Mouse (Mus musculus) left cerebral cortex, adult 18-20 months (tissue): ENCODE results near the gene Btrc. TPM values are rescaled to one million over a fixed set of nuclear protein-coding genes. Genes with fewer than 3 reads are reported as not detected.

Experiments
- DNase-seq, 2 experiments: peaks; one replicate each; pipeline ENCODE4 v3.0.0; 2021 to 2022; ENCODE audit warnings: low spot score in 2 of 2, mixed read lengths in 1 of 2
- total RNA-seq, 2 experiments: library from RNA; stranded (reverse); gene quantifications; 2 replicates each; pipeline ENCODE4 v1.2.3; 2021

Btrc gene
- total RNA-seq, 2 experiments from 2014 or later: 108 to 117 TPM

- DNase-seq: no peak
These were observed 203.8 kb downstream of the Btrc start for GRCm38 (mm10) chr19:45567367-45567766.

GRCm38 (mm10) chr19:45573033-45573432 is 209.5 kb downstream of the Btrc start:
- no peak for DNase-seq

DNA sequence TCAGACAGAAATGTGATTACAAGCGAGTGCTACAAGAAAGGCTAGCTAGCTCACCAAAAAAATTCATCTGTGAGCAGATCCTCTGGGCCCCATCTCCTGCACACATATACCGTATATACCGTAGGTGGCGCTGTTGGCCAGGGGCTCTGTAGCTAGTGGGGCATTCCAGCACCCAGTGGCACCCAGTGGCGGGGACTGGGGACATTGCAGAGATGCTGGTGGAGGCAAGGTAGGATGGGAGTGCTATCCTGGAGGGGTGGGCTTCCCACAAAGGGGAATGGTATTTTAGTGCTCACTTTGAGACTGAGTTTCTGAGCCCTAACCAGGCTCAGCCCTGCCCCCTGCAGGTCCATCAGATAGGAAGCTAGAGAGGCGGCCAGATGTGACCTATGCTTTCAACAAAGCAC is 210.3 kb downstream of the Btrc start:
- DNase-seq: peak; percentile 75 to 78

DNA sequence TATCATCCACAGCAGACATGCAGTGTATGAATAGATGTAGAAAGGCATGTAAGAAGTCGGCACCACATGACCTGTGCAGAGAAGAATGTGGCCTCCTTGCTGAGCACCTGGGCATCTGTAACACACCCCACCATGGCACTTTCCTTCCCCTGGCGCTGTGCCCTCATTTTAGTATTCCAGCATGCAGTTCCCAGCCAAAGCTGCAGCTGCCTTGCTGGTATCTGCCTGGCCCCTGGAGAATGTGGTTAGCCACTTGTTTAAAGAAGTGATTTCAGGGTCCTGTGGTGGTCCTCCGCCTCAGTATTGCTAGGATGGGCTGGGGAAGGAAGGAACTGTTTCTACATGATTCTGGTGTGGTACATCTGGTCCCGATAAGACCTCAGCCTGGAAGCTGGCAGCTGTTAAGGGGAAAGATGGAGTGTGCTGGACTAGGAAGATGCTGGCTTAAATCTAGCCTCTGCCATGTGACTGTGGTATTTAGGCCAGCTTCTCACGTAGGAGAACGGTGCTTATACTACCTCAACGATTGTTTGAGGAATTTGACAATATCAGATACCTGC is 210.9 kb downstream of the Btrc start:
- DNase-seq: no peak

- no peak for DNase-seq
These were observed 211.6 kb downstream of the Btrc start for GRCm38 (mm10) chr19:45574941-45575631.

DNA sequence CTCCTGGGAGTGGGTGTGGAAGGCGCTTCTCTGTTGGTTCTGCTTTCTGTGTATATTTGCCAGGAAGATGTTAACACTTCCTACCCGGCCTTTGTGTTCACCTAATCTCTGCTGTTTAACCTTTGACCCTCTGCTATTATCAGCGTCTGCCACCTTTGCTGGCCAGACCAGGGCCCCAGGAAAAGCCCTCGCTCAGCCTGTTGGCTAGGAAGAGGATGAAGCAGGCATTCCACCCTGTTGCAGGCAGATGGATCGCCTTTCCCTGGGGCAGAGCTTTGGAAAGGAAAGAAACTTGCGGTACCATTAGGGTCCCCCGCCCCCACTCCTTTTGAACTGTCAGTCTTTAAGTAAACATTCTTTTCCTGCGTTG is 212.1 kb downstream of the Btrc start:
- no peak for DNase-seq

- no peak for DNase-seq
These were observed 213.7 kb downstream of the Btrc start for GRCm38 (mm10) chr19:45577141-45577750.

- no peak for DNase-seq
These were observed 215.4 kb downstream of the Btrc start for GRCm38 (mm10) chr19:45578976-45579375.

- no peak for DNase-seq
These were observed 215.9 kb downstream of the Btrc start for GRCm38 (mm10) chr19:45579416-45579815.

Other genes starting within 250 kb of the Btrc start
- not detected for gene Tlx1, start 213.1 kb upstream of the Btrc start, total RNA-seq
- not detected for gene Lbx1, start 127.9 kb upstream of the Btrc start, total RNA-seq
- gene Poll, start 196.8 kb downstream of the Btrc start, total RNA-seq: 1 to 10 TPM; 9.4 to 9.6 TPM
- 10 to 100 TPM; 69.3 to 74.5 TPM for gene Gm17018, start 196.9 kb downstream of the Btrc start, total RNA-seq